Comparison of ENCODE assay signal across 9 mouse cellular contexts in genomic region chr7:130073388-130073787, GRCm38 (mm10).
DNase-seq lines count a peak whose midpoint lies in the region; ATAC-seq lines count a peak whose summit lies in the region.
"Had no signal": no experiment of that assay in that cellular context is flagged by ENCODE, and none has a peak within 500 bp of the region (broad histone marks: within the 10 kb centered on the region; RNA-seq: fewer than 3 reads in every experiment).

No protein-coding gene starts in this region.

- ATAC-seq in kidney, embryonic 14.5 days (ENCODE audit: low FRiP score, low TSS enrichment) = no peak
- ATAC-seq in forebrain, embryonic 11.5 days (replicated peaks; ENCODE audit: low FRiP score) = no peak
- no peak for ATAC-seq in limb, embryonic 12.5 days (ENCODE audit: insufficient number of reproducible peaks, insufficient read depth, low FRiP score, low TSS enrichment, low read depth)

- 65% methylated on average over 11 of the region's 11 CpGs for WGBS in kidney, embryonic 14.5 days
- WGBS in forebrain, embryonic 11.5 days = 61% methylated on average over 11 of the region's 11 CpGs
- 48% methylated on average over 11 of the region's 11 CpGs for WGBS in limb, embryonic 12.5 days

- no peaks in the 10 kb centered on the region for H3K9me3 ChIP-seq in kidney, embryonic 14.5 days (ENCODE audit: control insufficient read depth, low read length)
- H3K9me3 ChIP-seq in forebrain, embryonic 11.5 days (ENCODE audit: control insufficient read depth, low read length) = no peaks in the 10 kb centered on the region
- H3K9me3 ChIP-seq in limb, embryonic 12.5 days = no peaks in the 10 kb centered on the region

- H3K4me3 ChIP-seq in kidney, embryonic 14.5 days (ENCODE audit: low read length) = no peak overlapping the region
- H3K4me3 ChIP-seq in forebrain, embryonic 11.5 days (ENCODE audit: low read depth, low read length) = no peak overlapping the region
- peak overlapping the region; percentile 25; the same call in 1 of the 2 replicates for H3K4me3 ChIP-seq in limb, embryonic 12.5 days (replicated peaks)

- DNase-seq in kidney, postnatal 10 days = no peak
- no peak for DNase-seq in forebrain, embryonic 11.5 days (ENCODE audit: low spot score)
- DNase-seq in neural tube, embryonic 10.5 days (ENCODE audit: extremely low spot score, low spot score) = peak; percentile 25
- DNase-seq in adrenal gland, postnatal 14 days = no peak
- no peak for DNase-seq in left cerebral cortex, postnatal 10 days (ENCODE audit: extremely low spot score in 1 of 2, low spot score in 2 of 2)
- DNase-seq in kidney, postnatal 25 days = no peak
- DNase-seq: thymus, postnatal 36 days had no signal

- H3K27ac ChIP-seq in kidney, embryonic 14.5 days (ENCODE audit: low read depth, low read length) = peak overlapping the region; percentile 30; the same call in 1 of the 2 replicates
- H3K27ac ChIP-seq in forebrain, embryonic 11.5 days (ENCODE audit: low read depth, low read length) = no peak overlapping the region
- peak overlapping the region; percentile 92 for H3K27ac ChIP-seq in limb, embryonic 12.5 days

- peaks cover 11% of the 10 kb centered on the region for H3K4me1 ChIP-seq in kidney, embryonic 14.5 days (ENCODE audit: control insufficient read depth, insufficient read depth, low read length)
- peaks cover 5% of the 10 kb centered on the region; the same call in 1 of the 2 replicates for H3K4me1 ChIP-seq in forebrain, embryonic 11.5 days (replicated peaks; ENCODE audit: control insufficient read depth, insufficient read depth, low read length)
- H3K4me1 ChIP-seq in limb, embryonic 12.5 days (replicated peaks) = peaks cover 18% of the 10 kb centered on the region

- H3K4me2 ChIP-seq in kidney, embryonic 14.5 days (replicated peaks; ENCODE audit: low read depth, low read length) = peak overlapping the region; percentile 51
- H3K4me2 ChIP-seq in forebrain, embryonic 11.5 days (ENCODE audit: low read depth, low read length, severe bottlenecking) = peak overlapping the region; percentile 45; the same call in 1 of the 2 replicates
- H3K4me2 ChIP-seq in limb, embryonic 12.5 days = peak overlapping the region; percentile 56

- H3K27me3 ChIP-seq in kidney, embryonic 14.5 days (ENCODE audit: control insufficient read depth, insufficient read depth, low read length) = no peaks in the 10 kb centered on the region
- H3K27me3 ChIP-seq in forebrain, embryonic 11.5 days (ENCODE audit: control insufficient read depth, insufficient read depth, low read length) = no peaks in the 10 kb centered on the region
- H3K27me3 ChIP-seq in limb, embryonic 12.5 days = no peaks in the 10 kb centered on the region; the same call in 1 of the 2 replicates

- intact Hi-C loops in left cerebral cortex, postnatal 10 days (cut with DNase I) = no loop called here

- H3K9ac ChIP-seq in kidney, embryonic 14.5 days (ENCODE audit: low read depth, low read length) = no peak overlapping the region
- H3K9ac ChIP-seq in forebrain, embryonic 11.5 days (ENCODE audit: low read length) = no peak overlapping the region
- H3K9ac ChIP-seq in limb, embryonic 12.5 days (replicated peaks) = no peak overlapping the region

- no peaks in the 10 kb centered on the region for H3K36me3 ChIP-seq in kidney, embryonic 14.5 days (ENCODE audit: control insufficient read depth, insufficient read depth, low read length)
- no peaks in the 10 kb centered on the region for H3K36me3 ChIP-seq in forebrain, embryonic 11.5 days (ENCODE audit: control insufficient read depth, insufficient read depth, low read length)
- H3K36me3 ChIP-seq in limb, embryonic 12.5 days = no peaks in the 10 kb centered on the region
